Mouse (Mus musculus) hindbrain, embryonic 14.5 days (tissue): ENCODE measurements around the gene Map2k2. TPM values are rescaled to one million over a fixed set of nuclear protein-coding genes. Genes with fewer than 3 reads are reported as not detected.

Source experiments
- ATAC-seq: fragments of 200-750 bp; cut with Nextera tagmentation; 2 replicates; pipeline ENCODE4 v1.8.0; 2017; ENCODE audit warnings: moderate number of reproducible peaks, mild to moderate bottlenecking, moderate TSS enrichment, moderate library complexity; ENCODE audit not compliant: low FRiP score
- DNase-seq: peaks from one replicate; pipeline ENCODE4 v3.0.0-alpha.2; 2015; ENCODE audit warnings: low spot score
- H3K27ac ChIP-seq: fragments of 300-500 bp; sonication (generic); 2 replicates; pipeline ENCODE4 v1.5.1; 2014; ENCODE audit warnings: mild to moderate bottlenecking, moderate library complexity
- H3K27me3 ChIP-seq: fragments of 300-500 bp; sonication (generic); 2 replicates; pipeline ENCODE4 v1.6.1; 2014; ENCODE audit warnings: mild to moderate bottlenecking, low read length, mixed read lengths; ENCODE audit not compliant: control insufficient read depth, insufficient read depth
- H3K36me3 ChIP-seq: fragments of 300-500 bp; sonication (generic); replicated peaks from 2 replicates; pipeline ENCODE4 v1.6.1; 2014; ENCODE audit not compliant: control insufficient read depth, insufficient read depth
- H3K4me1 ChIP-seq: fragments of 300-500 bp; sonication (generic); replicated peaks from 2 replicates; pipeline ENCODE4 v1.6.1; 2014; ENCODE audit warnings: antibody characterized with exemption, low read length, mixed read lengths; ENCODE audit not compliant: control insufficient read depth, insufficient read depth
- H3K4me2 ChIP-seq: fragments of 300-500 bp; sonication (generic); replicated peaks from 2 replicates; pipeline ENCODE4 v1.6.1; 2014; ENCODE audit warnings: mild to moderate bottlenecking, moderate library complexity
- H3K4me3 ChIP-seq: fragments of 300-500 bp; sonication (generic); replicated peaks from 2 replicates; pipeline ENCODE4 v1.5.1; 2014; ENCODE audit warnings: mild to moderate bottlenecking, low read length
- H3K9ac ChIP-seq: fragments of 300-500 bp; sonication (generic); 2 replicates; pipeline ENCODE4 v1.6.1; 2014
- H3K9me3 ChIP-seq: fragments of 300-500 bp; sonication (generic); 2 replicates; pipeline ENCODE4 v1.6.1; 2016; ENCODE audit warnings: low read length; ENCODE audit not compliant: control insufficient read depth
- WGBS: fragments of 180-500 bp; shearing (Covaris S2); extraction: QIAGEN DNeasy Blood & Tissue Kit; methylation state at CpG from one replicate; pipeline ENCODE4 v1.1.7; 2014; 5-methylcytosine and 5-hydroxymethylcytosine counted together
- polyA plus RNA-seq: library from polyadenylated mRNA; unstranded; fragments of >200 nt; fragmentation: Nextera tagmentation; extraction: Ambion mirVana; gene quantifications from 2 replicates; pipeline ENCODE4 v1.2.1, GENCODE M21; 2014

Gene Map2k2
- polyA plus RNA-seq, 1 experiment from 2014 or later: 222 TPM

DNA sequence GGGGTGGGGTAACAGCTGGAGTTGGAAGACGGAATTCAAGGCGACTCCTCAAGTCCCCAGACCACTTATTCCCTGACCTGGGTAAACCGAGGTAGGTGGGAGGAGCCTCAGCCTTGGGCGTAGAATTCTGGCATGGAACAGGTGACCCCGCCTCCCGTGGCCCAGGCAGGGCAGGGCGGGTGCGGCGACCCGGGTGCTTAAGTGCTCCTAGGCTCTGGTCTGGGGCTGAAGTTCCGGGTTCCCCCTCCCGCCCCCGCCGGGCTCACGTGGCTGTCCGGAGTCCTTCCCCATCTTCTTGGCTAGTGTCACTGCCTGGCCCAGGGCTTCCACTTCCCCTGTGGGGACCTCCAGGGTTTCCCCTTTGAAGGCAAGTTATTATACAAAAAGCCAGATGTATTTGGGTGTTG is 28.5 kb downstream of the Map2k2 start:
- Histone ChIP-seq H3K4me1 (peaks cover 13% of the 10 kb centered on the region), H3K27me3 (peaks cover 34% of the 10 kb centered on the region), H3K4me3 (no peak overlapping the region), H3K9ac (no peak overlapping the region), H3K4me2 (no peak overlapping the region; the same call in 1 of the 2 replicates), H3K9me3 (no peaks in the 10 kb centered on the region), H3K27ac (no peak overlapping the region), H3K36me3 (no peaks in the 10 kb centered on the region)
- 3% methylated on average over 16 of the region's 16 CpGs for WGBS
- no peak for ATAC-seq
- DNase-seq: no peak

DNA sequence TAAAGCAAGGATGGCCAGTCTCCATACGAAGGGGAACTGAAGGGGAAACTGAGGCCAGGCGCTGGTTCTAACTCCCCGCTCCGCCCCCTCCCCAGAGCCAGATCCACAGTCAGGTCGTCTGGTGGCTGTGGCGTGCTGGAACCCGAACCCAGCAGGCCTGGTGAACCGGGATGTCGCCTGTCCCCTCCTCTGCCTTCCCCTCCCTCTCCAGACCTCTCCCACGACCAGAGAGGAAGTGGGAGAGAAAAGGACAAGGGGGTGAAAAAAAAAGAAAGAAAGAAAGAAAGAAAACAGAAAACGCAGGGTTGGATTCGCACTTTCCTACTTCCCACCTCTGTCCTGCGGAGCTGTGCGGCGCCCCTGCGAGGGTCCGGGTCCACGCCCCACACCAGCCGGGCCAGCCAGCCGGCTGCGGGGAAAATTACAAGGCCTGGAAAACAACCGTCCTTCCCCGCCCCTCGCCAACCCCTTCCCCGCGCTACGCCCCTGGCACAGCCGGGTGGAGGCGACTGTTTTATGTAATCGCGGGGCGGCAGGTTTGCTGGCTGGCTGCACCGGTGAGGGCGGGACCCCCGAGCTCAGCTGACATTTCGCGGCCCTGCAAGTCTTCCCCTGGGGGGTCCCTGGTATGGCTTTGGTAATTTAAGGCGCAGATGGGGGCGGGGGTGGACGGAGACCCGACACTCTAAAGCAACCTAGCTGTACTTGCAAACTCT is 29.4 kb downstream of the Map2k2 start, which contains the start of gene Zbtb7a:
Gene Zbtb7a (plus strand): TSS at position 255 of the 716 bp plus-strand sequence.
- WGBS: 3% methylated on average over 40 of the region's 41 CpGs
- peaks cover 29% of the 10 kb centered on the region for H3K27me3 ChIP-seq
- peak within 1 kb of the TSS; percentile 96 for H3K4me2 ChIP-seq
- H3K36me3 ChIP-seq: no peaks in the 10 kb centered on the region
- DNase-seq: no peak
- H3K27ac ChIP-seq: peak within 1 kb of the TSS; percentile 96
- peak within 1 kb of the TSS; percentile 68 for H3K4me3 ChIP-seq
- no peaks in the 10 kb centered on the region for H3K9me3 ChIP-seq
- peak within 1 kb of the TSS; percentile 95 for H3K9ac ChIP-seq
- H3K4me1 ChIP-seq: peaks cover 19% of the 10 kb centered on the region
- ATAC-seq: no peak

DNA sequence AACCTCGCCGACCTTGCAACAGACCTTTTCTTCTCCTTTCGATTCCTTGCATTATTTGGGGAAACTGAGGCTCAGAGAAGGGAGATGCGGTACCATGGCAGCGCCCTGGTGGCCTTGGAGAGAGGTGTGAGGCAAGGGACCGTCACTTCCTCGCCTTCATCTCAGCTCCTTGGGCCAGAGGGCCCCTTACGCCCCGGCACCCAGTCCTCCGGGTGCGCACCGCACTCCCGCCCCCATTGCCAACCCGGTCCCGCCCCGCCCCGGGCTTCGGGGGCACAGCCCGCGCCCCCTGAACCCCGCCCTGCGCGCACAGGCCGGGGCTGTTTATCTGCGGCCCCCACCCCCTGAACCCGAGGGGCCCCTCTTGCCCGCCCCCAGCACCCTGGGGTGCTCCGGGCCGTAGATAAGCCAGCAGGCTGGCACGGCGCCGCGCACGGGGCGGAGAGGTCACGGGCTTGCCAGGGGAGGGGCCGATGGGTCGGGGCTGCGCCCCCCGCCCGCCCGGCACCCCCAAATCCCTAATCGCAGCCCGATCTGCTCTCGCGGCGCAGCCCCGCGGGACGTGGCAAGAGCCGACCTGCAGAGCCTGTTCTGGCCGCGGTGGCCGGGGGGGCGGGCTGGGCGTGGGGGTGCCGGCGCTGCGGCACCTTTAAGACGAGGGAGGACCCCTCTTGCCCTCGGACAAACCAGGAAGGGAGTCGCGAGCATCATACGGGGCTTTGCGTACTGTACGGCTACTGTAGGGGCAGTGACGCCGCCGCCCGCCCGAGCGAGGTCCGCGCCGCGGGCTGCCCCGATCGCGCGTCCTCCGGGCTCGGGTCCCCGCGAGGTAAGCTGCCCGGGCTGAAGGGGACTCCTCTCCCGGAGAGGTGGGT is 30.4 kb downstream of the Map2k2 start:
- peak overlapping the region; percentile 96 for H3K27ac ChIP-seq
- peak; percentile 67 for DNase-seq
- peak overlapping the region; percentile 95 for H3K9ac ChIP-seq
- no peaks in the 10 kb centered on the region for H3K9me3 ChIP-seq
- peaks cover 24% of the 10 kb centered on the region for H3K27me3 ChIP-seq
- peaks cover 26% of the 10 kb centered on the region for H3K4me1 ChIP-seq
- 1% methylated on average over 79 of the region's 86 CpGs for WGBS
- H3K4me3 ChIP-seq: peak overlapping the region; percentile 68
- no peaks in the 10 kb centered on the region for H3K36me3 ChIP-seq
- peak overlapping the region; percentile 96 for H3K4me2 ChIP-seq
- peak; percentile 21; the same call in 1 of the 2 replicates for ATAC-seq

DNA sequence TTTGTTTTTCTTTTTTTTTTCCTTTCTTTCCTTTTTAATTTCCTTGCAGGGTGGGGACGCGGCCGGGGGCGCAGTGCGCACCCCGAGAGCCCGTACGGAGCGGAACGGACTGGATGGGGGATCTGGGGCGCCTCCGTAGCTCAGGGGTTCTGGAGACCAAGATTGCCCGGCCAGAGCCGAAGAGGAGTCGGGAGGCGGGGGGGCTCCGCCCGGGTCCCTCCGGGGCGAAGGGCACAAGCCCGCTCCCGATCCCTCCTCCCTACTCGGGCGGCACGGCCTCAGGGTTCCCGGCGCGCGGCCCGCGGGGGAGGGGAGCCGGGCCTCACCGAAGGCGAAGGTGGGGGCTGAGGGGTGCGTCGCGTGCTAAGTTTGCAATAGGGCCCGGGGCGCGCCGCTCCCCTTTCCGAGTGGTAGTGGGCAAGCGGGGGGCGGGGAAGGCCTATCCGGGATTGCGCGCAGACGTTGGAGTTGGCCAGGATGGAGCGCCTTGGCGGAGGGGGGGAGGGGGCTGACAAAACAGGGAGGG is 31.1 kb downstream of the Map2k2 start:
- Histone ChIP-seq H3K9me3 (no peaks in the 10 kb centered on the region), H3K4me1 (peaks cover 26% of the 10 kb centered on the region), H3K27ac (peak overlapping the region; percentile 96), H3K4me2 (peak overlapping the region; percentile 96), H3K4me3 (peak overlapping the region; percentile 68), H3K9ac (peak overlapping the region; percentile 95), H3K27me3 (peaks cover 24% of the 10 kb centered on the region), H3K36me3 (no peaks in the 10 kb centered on the region)
- no peak for DNase-seq
- under 1% methylated on average over 43 of the region's 50 CpGs for WGBS
- peak; percentile 35 for ATAC-seq

DNA sequence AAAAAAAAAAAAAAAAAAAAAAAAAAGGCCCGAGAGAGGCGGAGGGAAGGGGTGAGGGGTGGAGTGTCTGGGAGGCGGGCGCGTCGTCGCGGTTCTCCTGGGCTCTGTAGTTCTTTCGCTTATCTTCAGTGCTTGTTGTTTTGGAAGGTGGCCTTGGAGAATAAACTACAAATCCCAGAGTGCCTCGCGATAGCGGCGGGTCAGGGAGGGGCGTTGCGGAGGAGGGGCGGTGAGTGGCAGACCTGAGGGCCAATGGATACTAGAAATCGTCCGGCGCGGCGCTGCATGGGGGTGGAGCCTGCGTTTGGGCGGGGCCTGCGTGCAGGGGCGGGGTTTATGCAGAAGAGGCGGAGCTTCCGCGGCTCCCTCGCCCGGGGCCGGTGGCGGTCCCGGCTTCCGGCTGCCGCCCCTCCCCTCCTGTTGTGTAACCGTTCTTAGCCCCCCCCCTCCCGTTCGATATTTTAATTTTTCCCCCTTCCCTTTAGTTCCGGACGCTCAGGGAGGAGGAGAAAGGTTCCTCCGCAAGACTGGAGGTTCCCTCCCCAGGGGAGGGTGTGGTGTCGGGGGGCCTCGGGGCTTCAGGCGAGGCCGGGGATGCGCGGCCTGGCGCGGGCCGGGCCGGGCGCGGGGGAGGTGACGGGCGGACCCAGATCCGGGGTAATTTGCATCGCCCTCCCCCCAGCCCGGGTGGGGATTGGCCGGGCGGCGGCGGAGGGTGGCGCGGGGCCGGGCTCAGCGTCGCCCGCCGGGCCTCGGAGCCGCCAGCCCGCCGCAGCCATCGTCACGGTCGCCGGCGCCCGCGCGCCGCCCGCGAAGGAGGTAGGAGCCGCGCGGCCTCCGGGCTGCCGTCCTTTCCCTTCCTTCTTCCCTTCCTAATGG is 31.8 kb downstream of the Map2k2 start:
- no peaks in the 10 kb centered on the region for H3K36me3 ChIP-seq
- H3K4me1 ChIP-seq: peaks cover 26% of the 10 kb centered on the region
- peak; percentile 91 for ATAC-seq
- peaks cover 24% of the 10 kb centered on the region for H3K27me3 ChIP-seq
- peak overlapping the region; percentile 96 for H3K4me2 ChIP-seq
- peak overlapping the region; percentile 96 for H3K27ac ChIP-seq
- DNase-seq: peak; percentile 98
- H3K4me3 ChIP-seq: peak overlapping the region; percentile 68
- no peaks in the 10 kb centered on the region for H3K9me3 ChIP-seq
- peak overlapping the region; percentile 95 for H3K9ac ChIP-seq
- 0% methylated on average over 72 of the region's 89 CpGs for WGBS

DNA sequence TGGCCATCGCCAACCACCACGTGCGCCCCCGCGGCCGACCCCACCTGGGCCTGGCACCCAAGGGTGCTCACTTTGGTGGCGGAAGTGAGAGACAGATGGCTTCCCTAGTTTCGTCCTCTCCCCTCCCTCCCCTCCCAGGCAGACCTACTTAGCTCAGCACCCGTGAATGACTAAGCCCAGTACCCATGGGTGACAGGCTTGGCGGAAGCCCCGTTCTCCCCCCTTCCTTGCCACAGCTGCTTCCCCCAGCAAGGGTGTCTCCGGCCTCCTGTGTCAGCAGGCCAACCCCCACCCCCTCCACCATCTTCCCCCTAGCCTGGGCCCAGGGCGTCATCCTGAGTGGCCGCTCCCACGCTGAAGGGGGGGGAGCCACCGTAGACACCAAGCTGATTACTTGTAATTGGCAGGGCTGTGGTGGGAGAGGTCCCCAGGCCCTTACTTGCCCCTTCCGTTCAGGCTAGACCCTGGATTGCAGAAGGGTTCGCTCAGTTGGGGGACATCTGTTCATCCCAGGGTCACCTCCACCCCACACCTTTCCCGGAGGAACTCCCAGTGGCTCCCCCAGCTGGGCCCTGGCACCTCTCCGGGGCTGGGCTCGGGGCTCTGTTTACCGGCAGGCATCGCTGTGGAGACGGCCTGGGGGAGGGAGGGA is 32.5 kb downstream of the Map2k2 start:
- peak overlapping the region; percentile 91 for H3K4me2 ChIP-seq
- peaks cover 24% of the 10 kb centered on the region for H3K27me3 ChIP-seq
- H3K4me3 ChIP-seq: peak overlapping the region; percentile 68
- H3K27ac ChIP-seq: peak overlapping the region; percentile 81
- peaks cover 29% of the 10 kb centered on the region for H3K4me1 ChIP-seq
- H3K9me3 ChIP-seq: no peaks in the 10 kb centered on the region
- no peak; the same call in 1 of the 2 replicates for ATAC-seq
- no peak for DNase-seq
- peak overlapping the region; percentile 80 for H3K9ac ChIP-seq
- WGBS: under 1% methylated on average over 18 of the region's 24 CpGs
- H3K36me3 ChIP-seq: no peaks in the 10 kb centered on the region

DNA sequence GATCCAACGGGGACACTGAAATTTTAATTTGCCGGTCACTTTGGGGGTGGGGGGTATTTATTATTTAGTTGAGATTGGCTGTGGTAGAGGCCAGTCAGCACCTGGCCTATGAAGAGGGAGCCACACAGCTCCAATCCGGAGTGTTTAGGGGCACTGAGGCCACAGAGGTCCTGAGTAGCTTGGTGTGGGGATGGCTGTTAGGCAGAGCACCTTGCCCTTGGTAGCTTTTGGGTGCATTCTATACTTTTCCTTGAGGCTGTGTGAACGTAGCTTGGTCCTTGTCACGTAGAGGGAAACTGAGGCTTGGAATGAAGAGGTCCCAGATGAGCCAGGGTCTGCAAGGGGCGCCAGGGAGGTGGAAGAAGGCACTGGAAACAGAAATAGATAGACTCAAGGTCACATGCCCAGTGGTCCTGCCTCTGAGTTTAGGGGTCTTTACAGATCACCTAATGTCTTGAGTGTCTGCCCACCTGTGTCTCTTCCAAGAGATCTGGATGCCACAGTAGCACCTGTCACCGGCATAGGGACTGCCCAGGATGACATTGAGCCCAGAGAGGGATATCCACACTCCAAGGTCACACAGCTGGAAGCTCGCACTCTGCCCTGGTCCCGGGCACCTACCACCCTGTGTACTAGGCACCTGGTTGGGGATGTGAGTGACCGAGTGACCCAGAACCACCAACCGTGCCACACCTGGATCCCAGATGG is 33.3 kb downstream of the Map2k2 start:
- H3K27ac ChIP-seq: no peak overlapping the region
- DNase-seq: no peak
- 62% methylated on average over 11 of the region's 11 CpGs for WGBS
- peak overlapping the region; percentile 68 for H3K4me3 ChIP-seq
- H3K9me3 ChIP-seq: no peaks in the 10 kb centered on the region
- ATAC-seq: no peak
- H3K36me3 ChIP-seq: peaks cover 5% of the 10 kb centered on the region
- H3K9ac ChIP-seq: peak overlapping the region; percentile 80
- H3K27me3 ChIP-seq: peaks cover 17% of the 10 kb centered on the region
- peak overlapping the region; percentile 91 for H3K4me2 ChIP-seq
- peaks cover 29% of the 10 kb centered on the region for H3K4me1 ChIP-seq

DNA sequence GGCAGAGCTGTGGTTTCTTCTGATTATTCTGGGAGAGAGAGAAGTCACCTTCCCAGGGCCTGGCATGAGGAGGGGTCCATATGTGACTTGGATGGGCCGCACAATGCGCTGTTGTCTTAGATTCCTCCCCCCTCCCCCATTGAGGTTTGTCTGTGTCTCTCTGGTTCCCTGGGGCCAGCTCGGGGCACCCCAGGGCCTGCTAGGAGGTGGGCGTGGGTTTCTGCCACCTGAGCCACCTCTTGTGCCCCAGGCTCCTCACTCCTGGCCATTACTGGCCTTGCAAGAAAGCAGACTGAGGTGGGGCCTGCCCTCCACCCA is 33.8 kb downstream of the Map2k2 start:
- Histone ChIP-seq H3K9ac (peak overlapping the region; percentile 80; the same call in 1 of the 2 replicates), H3K27ac (no peak overlapping the region), H3K36me3 (peaks cover 10% of the 10 kb centered on the region), H3K9me3 (no peaks in the 10 kb centered on the region), H3K4me1 (peaks cover 29% of the 10 kb centered on the region), H3K4me2 (peak overlapping the region; percentile 91), H3K4me3 (no peak overlapping the region), H3K27me3 (peaks cover 12% of the 10 kb centered on the region; the same call in 1 of the 2 replicates)
- ATAC-seq (no peak), DNase-seq (no peak)
- 76% methylated on average over 4 of the region's 4 CpGs for WGBS
